Mouse (Mus musculus) left cerebral cortex, postnatal 10 days (tissue): ENCODE data around the gene Olfr1260. TPM values are rescaled to one million over a fixed set of nuclear protein-coding genes. Genes with fewer than 3 reads are reported as not detected.

ENCODE experiments used
- DNase-seq, 2 experiments: peaks; one replicate each; pipeline ENCODE4 v3.0.0; 2021 to 2022; ENCODE audit warnings: low spot score in 2 of 2, mixed read lengths in 1 of 2; ENCODE audit errors: extremely low spot score in 1 of 2
- intact Hi-C: fragments of 180-260 bp; cut with DNase I; formaldehyde crosslinking; loops from one replicate; pipeline ENCODE4 v1.15.1; 2025
- total RNA-seq, 2 experiments: library from RNA; stranded (reverse); gene quantifications; 2 replicates each; pipeline ENCODE4 v1.2.3; 2021

Gene Olfr1260
- not detected for total RNA-seq

DNA sequence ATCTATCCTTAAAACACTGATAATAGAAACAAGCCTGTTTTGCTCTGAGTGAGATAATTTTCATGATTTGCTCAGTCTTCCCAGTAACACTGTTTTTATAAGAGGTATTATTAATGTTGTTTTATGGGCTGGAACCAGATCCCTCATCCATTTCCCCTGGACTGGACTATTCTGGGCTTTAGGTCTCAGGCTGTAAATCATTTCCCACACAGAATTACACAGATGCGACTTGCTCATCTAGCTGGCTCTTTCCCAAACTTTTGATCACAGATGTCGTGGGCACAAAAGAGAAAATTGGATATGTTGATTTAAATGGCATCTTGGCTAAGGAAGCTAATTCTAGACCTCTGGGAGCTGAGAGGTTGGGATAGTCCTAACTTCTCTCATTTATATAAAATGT, at the start of gene Olfr1260:
Gene Olfr1260, plus strand, starts transcription at position 157 of the 400 bp plus-strand sequence.
- intact Hi-C loops, result no loop called here
- DNase-seq, result peak in 1 of 2 experiments; percentile 1

- DNase-seq, result no peak
- intact Hi-C loops, result no loop called here
Observed at GRCm38 (mm10) chr2:89927009-89927408, 47.1 kb upstream of the Olfr1260 start, which contains the start of gene Olfr1258. Gene Olfr1258, plus strand, starts transcription at chr2:89927309.

GRCm38 (mm10) chr2:89948564-89948963, 25.6 kb upstream of the Olfr1260 start, which contains the start of gene Olfr1259:
Gene Olfr1259, minus strand, starts transcription at chr2:89948664.
- intact Hi-C loops, result no loop called here
- no peak for DNase-seq

GRCm38 (mm10) chr2:89977709-89978108, 3.6 kb downstream of the Olfr1260 start:
- no peak for DNase-seq
- intact Hi-C loops, result no loop called here

GRCm38 (mm10) chr2:89990921-89991320, 16.8 kb downstream of the Olfr1260 start, which contains the start of gene Olfr1261:
Gene Olfr1261, plus strand, starts transcription at chr2:89991221.
- DNase-seq, result no peak
- intact Hi-C loops, result no loop called here

DNA sequence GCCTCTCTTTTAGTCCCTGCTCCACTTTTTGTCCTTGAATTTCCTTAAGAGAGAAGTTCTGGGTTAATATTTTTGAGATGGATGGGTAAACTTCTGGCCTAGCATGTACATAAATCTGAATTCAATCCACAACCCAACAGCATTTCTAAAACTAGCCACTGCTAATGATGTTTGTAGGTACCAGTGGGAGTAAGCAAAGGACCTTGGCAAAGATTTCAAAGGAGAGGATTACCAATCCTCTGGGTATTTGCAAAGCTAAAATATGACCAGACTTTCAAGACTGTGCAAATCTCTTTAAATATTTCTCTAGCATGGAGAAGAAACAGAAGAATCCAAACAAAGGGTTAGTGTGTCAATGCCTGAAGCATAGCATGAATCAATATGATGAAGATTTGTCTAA, 25.7 kb downstream of the Olfr1260 start, which contains the start of gene Olfr1262:
Gene Olfr1262, plus strand, starts transcription at position 301 of the 400 bp plus-strand sequence.
- intact Hi-C loops, result no loop called here
- no peak for DNase-seq

DNA sequence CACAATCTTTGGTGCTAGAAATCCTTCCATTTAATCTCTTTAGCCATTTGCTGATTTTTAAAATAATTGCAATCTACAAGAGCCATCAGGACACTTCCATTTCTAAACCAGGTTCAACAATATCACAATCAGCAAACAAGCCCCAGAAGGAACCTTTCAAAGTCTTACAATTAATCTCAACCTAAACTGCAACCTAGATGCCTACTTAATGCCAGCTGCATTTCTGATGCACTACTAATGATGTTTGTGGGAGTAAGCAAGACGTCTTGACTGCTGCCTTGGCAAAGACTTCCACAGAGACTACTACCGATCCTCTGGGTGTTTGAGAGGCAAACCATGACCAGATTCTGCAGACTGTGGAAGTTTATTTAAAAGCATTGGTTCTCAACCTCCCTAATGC, 37.7 kb downstream of the Olfr1260 start, which contains the start of gene Olfr1263:
Gene Olfr1263, plus strand, starts transcription at position 301 of the 400 bp plus-strand sequence.
- DNase-seq, result no peak
- intact Hi-C loops, result no loop called here

DNA sequence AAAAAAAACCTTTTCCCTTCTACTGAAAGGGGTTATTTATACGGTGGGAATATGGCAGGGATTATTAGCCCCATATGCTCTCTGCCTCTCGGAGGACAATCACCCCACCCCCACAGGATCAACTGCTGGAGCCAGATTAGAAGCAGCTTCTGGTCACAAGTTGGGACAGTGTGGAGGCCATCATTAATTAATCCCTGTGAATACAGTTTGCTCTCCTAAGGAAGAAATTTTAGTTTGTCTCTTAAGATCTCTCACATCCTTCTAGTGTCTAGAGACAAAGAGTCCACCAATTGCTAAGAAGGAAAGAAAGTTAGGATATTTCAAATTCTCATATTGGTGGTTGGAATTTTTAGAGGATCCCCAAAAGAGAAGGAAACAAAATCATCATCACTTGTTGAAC, 51.3 kb downstream of the Olfr1260 start, which contains the start of gene Olfr1264:
Gene Olfr1264, minus strand, starts transcription at position 101 of the 400 bp plus-strand sequence.
- intact Hi-C loops, result no loop called here
- DNase-seq, result no peak

Other genes starting within 250 kb of the Olfr1260 start
- gene Olfr1252, start 249.3 kb upstream of the Olfr1260 start, total RNA-seq, result not detected
- gene Olfr1253, start 217.2 kb upstream of the Olfr1260 start, total RNA-seq, result not detected
- not detected for gene Olfr1254, start 180.7 kb upstream of the Olfr1260 start, total RNA-seq
- gene Olfr1255, start 162.3 kb upstream of the Olfr1260 start, total RNA-seq, result not detected
- gene Olfr1256, start 132.8 kb upstream of the Olfr1260 start, total RNA-seq, result under 1 TPM in 1 of 2 experiments, not detected in 1; 0.06 TPM
- not detected for gene Olfr48, start 126.1 kb upstream of the Olfr1260 start, total RNA-seq
- not detected for gene Olfr1257, start 95.9 kb upstream of the Olfr1260 start, total RNA-seq
- not detected for gene Olfr1258, start 47.0 kb upstream of the Olfr1260 start, total RNA-seq
- gene Olfr1259, start 25.7 kb upstream of the Olfr1260 start, total RNA-seq, result not detected
- gene Olfr1261, start 16.9 kb downstream of the Olfr1260 start, total RNA-seq, result not detected
- not detected for gene Olfr1262, start 25.8 kb downstream of the Olfr1260 start, total RNA-seq
- not detected for gene Olfr1263, start 37.8 kb downstream of the Olfr1260 start, total RNA-seq
- not detected for gene Olfr1264, start 51.2 kb downstream of the Olfr1260 start, total RNA-seq
- gene Olfr1265, start 61.0 kb downstream of the Olfr1260 start, total RNA-seq, result under 1 TPM in 1 of 2 experiments, not detected in 1; 0.08 TPM
- not detected for gene Olfr140, start 89.3 kb downstream of the Olfr1260 start, total RNA-seq
- gene Olfr1269, start 147.1 kb downstream of the Olfr1260 start, total RNA-seq, result not detected
- not detected for gene Olfr32, start 168.0 kb downstream of the Olfr1260 start, total RNA-seq
- not detected for gene Olfr1270, start 178.8 kb downstream of the Olfr1260 start, total RNA-seq